Comparison of ENCODE assay signal across 21 mouse cellular contexts in the genomic region with DNA sequence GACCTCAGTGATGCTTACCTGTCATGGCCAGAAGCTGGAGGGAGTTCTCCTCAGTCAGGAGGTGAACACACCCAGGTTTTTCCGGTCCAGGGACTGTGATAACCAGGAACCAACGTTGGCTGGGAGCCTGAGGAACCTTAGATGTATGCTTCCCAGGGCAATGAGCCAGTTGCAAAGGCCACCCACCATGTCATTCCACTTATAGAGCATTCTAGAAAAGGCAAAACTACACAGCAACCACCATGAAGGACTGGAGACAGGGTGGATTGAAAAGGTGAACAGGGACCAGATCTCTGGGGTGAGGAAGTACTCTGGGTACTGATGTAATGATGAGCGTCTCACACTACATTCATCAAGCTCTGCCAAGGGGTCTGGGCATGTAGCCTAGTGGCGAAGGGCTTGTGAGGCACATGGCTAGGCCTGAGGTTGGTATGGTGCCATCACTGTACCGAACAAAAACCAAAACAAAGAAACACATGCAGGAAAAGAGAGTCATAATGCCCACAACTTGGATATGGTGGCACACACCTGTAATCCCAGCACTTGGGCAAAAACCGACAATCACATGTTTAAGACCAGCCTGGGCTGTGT. TPM values are rescaled to one million over a fixed set of nuclear protein-coding genes. Genes with fewer than 3 reads are reported as not detected.
A peak's percentile ranks its signal among the peaks of the same experiment; 100 is the strongest.
DNase-seq lines count a peak whose midpoint lies in the region; ATAC-seq lines count a peak whose summit lies in the region.
"Had no signal": no experiment of that assay in that cellular context is flagged by ENCODE, and none has a peak within 500 bp of the region (broad histone marks: within the 10 kb centered on the region; RNA-seq: fewer than 3 reads in every experiment).

No protein-coding gene starts in this region.

- peak; percentile 7 for DNase-seq in gastrocnemius, postnatal 10 days
- no peak for DNase-seq in gastrocnemius, adult 8-10 months (ENCODE audit: low spot score in 2 of 2)
- peak; percentile 6 for DNase-seq in kidney, postnatal 10 days
- no peak for DNase-seq in kidney, adult 18-20 months
- peak; percentile 22 to 24 for DNase-seq in right cerebral cortex, postnatal 10 days (ENCODE audit: low spot score in 2 of 2)
- DNase-seq in right cerebral cortex, postnatal 14 days = no peak
- DNase-seq: adrenal gland, postnatal 36 days; cerebellum, adult 11-12 months; kidney, adult 9 months had no signal

- H3K4me2 ChIP-seq in intestine, embryonic 15.5 days (replicated peaks) = no peak overlapping the region
- H3K4me2 ChIP-seq: embryonic facial prominence, embryonic 15.5 days; heart, embryonic 12.5 days; hindbrain, embryonic 13.5 days; limb, embryonic 15.5 days; midbrain, embryonic 15.5 days had no signal

- no peak overlapping the region for H3K4me3 ChIP-seq in intestine, embryonic 15.5 days (replicated peaks)
- H3K4me3 ChIP-seq: embryonic facial prominence, embryonic 15.5 days; heart, embryonic 12.5 days; hindbrain, embryonic 13.5 days; limb, embryonic 15.5 days; midbrain, embryonic 15.5 days; myocyte had no signal

- H3K4me1 ChIP-seq in intestine, embryonic 15.5 days (replicated peaks) = 0 out of 2 replicates have a peak, but pooled peaks cover 2% of the 10 kb centered on the region
- H3K4me1 ChIP-seq: embryonic facial prominence, embryonic 15.5 days; heart, embryonic 12.5 days; hindbrain, embryonic 13.5 days; limb, embryonic 15.5 days; midbrain, embryonic 15.5 days had no signal

- H3K27ac ChIP-seq in intestine, embryonic 15.5 days = no peak overlapping the region
- H3K27ac ChIP-seq: embryonic facial prominence, embryonic 15.5 days; hindbrain, embryonic 13.5 days; limb, embryonic 15.5 days; midbrain, embryonic 15.5 days; stomach, postnatal 0 days had no signal

- no peaks in the 10 kb centered on the region for H3K36me3 ChIP-seq in intestine, embryonic 15.5 days
- H3K36me3 ChIP-seq: embryonic facial prominence, embryonic 15.5 days; heart, embryonic 12.5 days; hindbrain, embryonic 13.5 days; limb, embryonic 15.5 days; midbrain, embryonic 15.5 days had no signal

- H3K9ac ChIP-seq in intestine, embryonic 15.5 days = no peak overlapping the region
- H3K9ac ChIP-seq: embryonic facial prominence, embryonic 15.5 days; heart, embryonic 12.5 days; hindbrain, embryonic 13.5 days; limb, embryonic 15.5 days; midbrain, embryonic 15.5 days had no signal

- no peak for ATAC-seq in intestine, embryonic 15.5 days
- ATAC-seq: forebrain, embryonic 16.5 days; midbrain, embryonic 15.5 days had no signal

- WGBS in intestine, embryonic 15.5 days = 78% methylated on average over 6 of the region's 6 CpGs

- no peaks in the 10 kb centered on the region for H3K27me3 ChIP-seq in intestine, embryonic 15.5 days (replicated peaks)
- H3K27me3 ChIP-seq: embryonic facial prominence, embryonic 15.5 days; heart, embryonic 12.5 days; hindbrain, embryonic 13.5 days; limb, embryonic 15.5 days; midbrain, embryonic 15.5 days had no signal

- H3K9me3 ChIP-seq in intestine, embryonic 15.5 days = no peaks in the 10 kb centered on the region
- H3K9me3 ChIP-seq: embryonic facial prominence, embryonic 15.5 days; limb, embryonic 15.5 days; midbrain, embryonic 15.5 days had no signal

RNA-seq across cellular contexts. Expression of gene Actg1, which starts 12.8 kb away (rescaled TPM):
- total RNA-seq in gastrocnemius, postnatal 10 days (2021) = 100 to 1,000 TPM; 439 to 618 TPM
- total RNA-seq in gastrocnemius, adult 8-10 months (2022) = 100 to 1,000 TPM; 131 to 185 (median 162) TPM
- 2,607 and 2,658 TPM in 2 replicates for polyA plus RNA-seq in intestine, embryonic 15.5 days (2015; fragmentation: Nextera tagmentation; extraction: Ambion mirVana)

RNA-seq across cellular contexts. Expression of gene Fscn2, which starts 25.8 kb away (rescaled TPM):
- total RNA-seq in gastrocnemius, postnatal 10 days (2021) = under 1 TPM; 0.50 to 0.61 TPM
- total RNA-seq in gastrocnemius, adult 8-10 months (2022) = under 1 TPM in 3 of 4 experiments, not detected in 1; 0.21 to 0.54 (median 0.29) TPM
- 0.18 TPM in 1 of 2 replicates, not detected in the other for polyA plus RNA-seq in intestine, embryonic 15.5 days (2015; fragmentation: Nextera tagmentation; extraction: Ambion mirVana)
- total RNA-seq: heart, postnatal 10 days; megakaryocyte-erythroid progenitor cell, adult 5-6 weeks had no signal
- polyA plus RNA-seq: liver, embryonic 16.5 days had no signal

RNA-seq across cellular contexts. Expression of gene Faap100, which starts 43.0 kb away (rescaled TPM):
- total RNA-seq in gastrocnemius, postnatal 10 days (2021) = 10 to 100 TPM; 14.6 to 15.3 TPM
- 10 to 100 TPM; 11.5 to 13.5 (median 13.3) TPM for total RNA-seq in gastrocnemius, adult 8-10 months (2022)
- 24.2 and 29.4 TPM in 2 replicates for polyA plus RNA-seq in intestine, embryonic 15.5 days (2015; fragmentation: Nextera tagmentation; extraction: Ambion mirVana)

Comparison
In these comparisons a context has a peak if more than half of its experiments do, and no peak if none do; other contexts are left out.
1. DNase-seq: peak in gastrocnemius, postnatal 10 days (single experiment), kidney, postnatal 10 days (single experiment) and right cerebral cortex, postnatal 10 days (2 of 2); none in gastrocnemius, adult 8-10 months (0 of 2), kidney, adult 18-20 months (single experiment) and right cerebral cortex, postnatal 14 days (single experiment).